Mouse (Mus musculus): ENCODE results near the gene Dmc1. TPM values are rescaled to one million over a fixed set of nuclear protein-coding genes. Genes with fewer than 3 reads are reported as not detected.

Gene Dmc1
- total RNA-seq, 2 experiments from 2014 or later = 1.6 to 2.3 TPM

GRCm38 (mm10) chr15:79516171-79517096 is 88.5 kb downstream of the Dmc1 start, which contains the start of gene Kdelr3:
Kdelr3 (plus strand) TSS chr15:79516411.
- intact Hi-C loops (cut with DNase I) = no loop called here
- DNase-seq = peak; percentile 58

GRCm38 (mm10) chr15:79513940-79514339 is 91.0 kb downstream of the Dmc1 start:
- no peak for DNase-seq
- intact Hi-C loops (cut with DNase I) = no loop called here

- intact Hi-C loops (cut with DNase I) = no loop called here
- peak; percentile 93 for DNase-seq
Observed at GRCm38 (mm10) chr15:79511553-79512320, 93.2 kb downstream of the Dmc1 start.

Small RNA genes lying within 50 kb of the gene (microRNA-seq; reads per million reads assigned to microRNA genes)
- not detected for gene Gm27903

Other genes with a start within 250 kb of the Dmc1 start
- gene Tmem184b, start 201.5 kb downstream of the Dmc1 start, total RNA-seq (2021) = 10 to 100 TPM; 49.6 to 53.4 TPM
- gene Csnk1e, start 149.5 kb downstream of the Dmc1 start, total RNA-seq (2021) = 100 to 1,000 TPM; 285 to 296 TPM
- 10 to 100 TPM; 29.9 to 39.5 TPM for gene Kcnj4, start 99.9 kb downstream of the Dmc1 start, total RNA-seq (2021)
- under 1 TPM; 0.72 to 0.91 TPM for gene Kdelr3, start 88.7 kb downstream of the Dmc1 start, total RNA-seq (2021)
- 100 to 1,000 TPM; 446 to 452 TPM for gene Ddx17, start 58.4 kb downstream of the Dmc1 start, total RNA-seq (2021)
- gene Fam227a, start 53.8 kb upstream of the Dmc1 start, total RNA-seq (2021) = 10 to 100 TPM; 13.5 to 17.2 TPM
- gene Cby1, start 54.1 kb upstream of the Dmc1 start, total RNA-seq (2021) = 10 to 100 TPM; 55.6 to 60.1 TPM
- 100 to 1,000 TPM; 109 to 110 TPM for gene Tomm22, start 65.8 kb upstream of the Dmc1 start, total RNA-seq (2021)
- gene Josd1, start 82.8 kb upstream of the Dmc1 start, total RNA-seq (2021) = 10 to 100 TPM; 31.2 to 32.0 TPM
- 10 to 100 TPM; 62.4 to 62.9 TPM for gene Gtpbp1, start 85.7 kb upstream of the Dmc1 start, total RNA-seq (2021)
- 10 to 100 TPM; 27.0 to 29.4 TPM for gene Sun2, start 137.4 kb upstream of the Dmc1 start, total RNA-seq (2021)
- gene Dnal4, start 172.7 kb upstream of the Dmc1 start, total RNA-seq (2021) = 10 to 100 TPM; 30.4 to 34.4 TPM
- 100 to 1,000 TPM; 240 to 277 TPM for gene Nptxr, start 199.7 kb upstream of the Dmc1 start, total RNA-seq (2021)
- 10 to 100 TPM in 1 of 2 experiments, 1 to 10 TPM in 1; 6.6 to 14.9 TPM for gene Npcd, start 229.1 kb upstream of the Dmc1 start, total RNA-seq (2021)
- 100 to 1,000 TPM; 105 to 125 TPM for gene Cbx6, start 229.6 kb upstream of the Dmc1 start, total RNA-seq (2021)